Mouse (Mus musculus): ENCODE results near the gene Cdc42bpg.

Gene Cdc42bpg

DNA sequence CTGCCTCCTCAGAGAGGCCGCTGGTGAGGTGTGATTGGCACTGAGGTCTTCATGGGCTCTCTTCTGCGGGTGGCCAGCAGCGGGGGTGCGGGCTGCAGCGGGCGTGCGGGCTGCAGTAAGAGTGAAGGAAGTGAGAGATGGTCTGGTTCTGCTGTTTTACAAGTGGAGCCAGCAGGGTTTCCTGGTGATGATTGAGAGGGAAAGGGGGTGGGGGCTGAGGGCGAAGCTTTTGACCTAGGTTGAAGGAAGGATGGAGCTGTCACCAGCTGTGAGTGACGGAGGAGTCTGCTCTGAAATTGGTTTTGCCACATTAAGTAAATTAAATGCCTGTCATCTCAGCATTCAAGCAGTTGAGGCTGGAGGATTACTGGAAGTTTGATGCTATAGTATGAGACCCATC, 42.5 kb downstream of the Cdc42bpg start:
- no peak for DNase-seq (ENCODE audit: low spot score in 2 of 2)

DNA sequence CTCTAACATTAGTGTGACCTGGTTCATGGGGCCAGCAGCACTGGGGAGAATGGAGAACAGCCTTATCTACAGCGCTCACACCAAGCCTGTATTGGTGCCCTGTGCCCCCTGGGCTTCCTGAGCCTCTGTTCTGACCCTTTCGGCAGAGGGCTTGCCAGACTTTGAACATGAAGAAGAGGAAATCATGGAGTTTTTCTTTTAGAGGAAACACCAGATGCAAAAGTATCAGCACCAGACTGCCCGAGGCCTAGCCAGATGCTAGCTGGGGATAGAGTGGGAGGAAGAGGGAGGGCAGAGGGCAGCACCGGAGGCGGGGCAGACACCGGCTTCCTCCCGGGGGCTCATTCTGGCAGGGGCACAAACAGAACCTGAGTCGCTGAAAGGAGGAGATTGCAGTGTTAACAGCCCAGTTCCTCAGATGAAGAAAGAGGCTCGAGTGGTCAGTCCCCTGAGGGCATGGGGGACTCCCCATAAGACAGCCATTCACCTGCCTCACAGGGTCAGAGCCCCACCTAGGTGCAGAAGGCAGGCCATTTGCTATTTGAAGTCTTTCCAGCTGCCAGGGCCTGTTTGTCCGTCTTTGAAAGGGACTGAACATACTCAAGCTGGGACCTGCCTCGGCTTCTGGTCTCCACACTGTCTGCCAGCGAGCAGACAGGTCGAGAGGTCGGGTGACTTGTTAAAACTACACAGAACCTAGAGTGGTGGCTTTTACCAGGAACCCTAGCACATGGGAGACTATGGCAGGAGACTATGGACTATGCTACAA, 43.1 kb downstream of the Cdc42bpg start:
- DNase-seq (ENCODE audit: low spot score in 2 of 2) = no peak

DNA sequence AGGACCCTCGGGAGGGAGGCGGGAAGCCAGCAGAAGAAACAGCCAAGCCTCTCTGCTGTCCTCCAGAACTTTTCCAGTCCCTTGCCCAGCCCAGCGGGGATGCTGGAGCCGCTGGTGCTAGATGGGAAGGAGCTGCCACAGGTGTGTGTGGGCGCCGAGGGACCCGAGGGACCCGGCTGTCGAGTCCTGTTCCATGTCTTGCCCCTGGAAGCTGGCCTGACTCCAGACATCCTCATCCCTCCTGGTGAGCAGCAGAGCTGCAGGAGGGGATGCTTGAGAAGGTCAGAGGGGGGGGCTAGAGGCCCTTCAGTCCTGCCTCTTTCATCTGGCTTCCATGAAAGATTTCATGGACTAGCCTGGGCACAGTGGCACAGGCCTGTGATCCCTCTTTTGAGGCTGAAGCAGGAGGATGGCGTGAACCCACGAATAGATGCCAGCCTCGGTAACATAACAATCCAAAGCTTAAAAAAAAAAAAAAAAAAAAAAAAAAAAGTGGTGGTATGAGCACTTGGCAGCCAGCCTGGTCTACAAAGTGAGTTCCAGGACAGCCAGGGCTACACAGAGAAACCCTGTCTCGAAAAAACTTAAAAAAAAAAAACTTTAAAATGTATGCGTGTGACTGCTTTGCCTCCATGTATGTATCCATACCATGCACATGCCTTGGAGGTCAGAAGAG, 45.3 kb downstream of the Cdc42bpg start:
- DNase-seq (ENCODE audit: low spot score in 2 of 2) = no peak

DNA sequence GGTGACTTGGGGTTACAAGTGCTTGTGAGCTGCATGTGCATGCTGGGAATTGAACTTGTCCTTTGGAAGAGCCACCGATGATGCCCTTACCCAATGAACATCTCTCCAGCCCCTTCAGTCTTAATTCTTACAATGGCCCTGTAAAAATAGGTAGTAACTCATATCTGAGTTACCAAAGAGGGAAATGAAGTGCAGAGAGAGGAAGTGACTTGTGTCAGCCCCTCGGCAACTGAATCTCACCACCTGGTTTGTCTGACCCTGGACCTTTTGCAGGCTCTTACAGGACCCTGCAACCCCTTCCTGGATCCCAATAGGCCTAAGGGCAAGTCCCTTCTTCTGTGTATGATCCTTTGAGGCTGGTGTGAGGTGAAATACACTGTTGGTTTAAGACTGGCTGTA, 45.9 kb downstream of the Cdc42bpg start:
- DNase-seq (ENCODE audit: low spot score in 2 of 2) = no peak

DNA sequence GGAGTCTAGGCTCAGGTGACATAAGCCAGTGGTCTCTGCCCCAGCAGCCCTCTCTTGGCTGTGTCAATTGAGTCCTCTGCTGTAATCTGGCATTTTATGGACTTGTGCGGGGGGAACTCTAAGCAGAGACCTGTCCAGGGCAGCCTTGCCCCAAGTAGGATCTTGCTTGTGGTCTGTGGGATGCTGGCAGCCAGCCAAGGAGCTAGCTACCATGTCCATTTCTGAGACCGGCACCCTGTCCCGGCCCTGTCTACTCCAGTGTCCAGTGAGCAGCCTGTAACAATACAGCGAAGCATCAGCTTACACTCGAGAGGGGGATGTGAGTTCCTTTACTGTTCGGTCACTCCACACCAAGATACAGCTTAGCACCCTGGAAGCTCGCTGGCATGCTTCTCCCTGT, 47.8 kb downstream of the Cdc42bpg start:
- no peak for DNase-seq (ENCODE audit: low spot score in 2 of 2)

- no peak for DNase-seq (ENCODE audit: low spot score in 2 of 2)
Observed at GRCm38 (mm10) chr19:6361291-6361690, 55.0 kb downstream of the Cdc42bpg start.

- no peak for DNase-seq (ENCODE audit: low spot score in 2 of 2)
Observed at GRCm38 (mm10) chr19:6363091-6363410, 56.8 kb downstream of the Cdc42bpg start.

DNA sequence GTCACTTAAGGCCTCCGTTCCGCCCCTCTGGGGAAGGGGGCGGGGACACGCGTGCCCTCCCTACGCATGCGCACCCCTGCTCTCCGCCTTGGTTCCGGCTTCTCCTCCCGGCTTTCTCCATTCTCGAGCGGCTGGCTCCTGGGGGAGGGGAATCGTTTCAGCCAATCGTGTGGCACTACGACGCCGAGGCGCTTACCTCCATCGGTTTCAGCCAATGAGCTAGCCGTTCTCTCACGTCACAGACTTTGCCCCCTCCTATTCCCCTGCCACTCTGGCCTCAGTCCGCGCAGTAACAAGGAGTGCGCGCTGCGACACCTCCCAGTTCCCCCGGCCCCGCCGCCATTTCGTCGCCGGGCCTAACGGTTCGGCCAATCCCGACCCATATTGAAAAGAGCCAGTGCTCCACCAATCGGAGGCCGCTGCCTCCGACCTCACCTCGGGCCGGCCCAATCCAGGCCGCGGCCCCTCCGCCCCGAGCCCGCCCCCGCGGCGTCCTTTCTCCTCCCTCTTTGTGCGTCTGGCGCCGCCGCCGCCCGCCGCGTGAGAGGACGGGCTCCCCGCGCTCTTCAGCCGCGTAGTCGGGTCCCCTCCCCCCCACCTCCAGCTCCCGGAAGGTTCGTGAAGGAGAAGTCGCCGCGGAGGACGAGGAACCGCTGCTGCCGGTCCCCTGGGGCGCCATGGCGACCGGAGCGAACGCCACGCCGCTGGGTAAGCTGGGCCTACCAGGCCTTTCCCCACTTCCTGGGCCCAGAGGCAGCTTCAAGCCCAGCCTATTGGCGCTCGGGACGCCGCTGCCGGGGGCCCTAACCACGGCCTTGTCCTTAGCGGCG, 57.4 kb downstream of the Cdc42bpg start, which contains the start of gene Sf1:
Gene Sf1, plus strand, starts transcription at position 280 of the 830 bp plus-strand sequence.
- DNase-seq (ENCODE audit: low spot score in 2 of 2) = peak; percentile 100

GRCm38 (mm10) chr19:6364317-6364725, 58.1 kb downstream of the Cdc42bpg start:
- peak; percentile 74 to 91 for DNase-seq (ENCODE audit: low spot score in 2 of 2)

DNA sequence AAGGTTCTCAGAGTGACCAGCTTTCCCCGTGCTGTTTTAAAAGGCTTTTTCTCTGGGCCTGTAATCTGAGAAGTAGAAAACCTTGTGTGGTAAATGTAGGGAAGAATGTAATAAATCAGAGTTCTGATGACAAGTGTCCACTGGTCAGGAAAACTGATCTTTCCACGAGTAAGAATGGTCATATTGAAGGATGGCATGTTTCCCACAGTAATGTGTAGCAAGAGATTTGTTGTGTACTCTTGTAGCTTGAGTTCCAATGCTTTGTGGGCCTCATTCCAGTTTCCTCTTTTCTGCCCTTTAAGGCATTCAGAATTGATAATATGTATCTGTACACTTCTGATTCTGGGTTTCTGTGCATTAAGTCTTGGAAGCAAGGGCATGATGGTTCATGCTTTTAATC, 58.6 kb downstream of the Cdc42bpg start:
- DNase-seq (ENCODE audit: low spot score in 2 of 2) = no peak

- no peak for DNase-seq (ENCODE audit: low spot score in 2 of 2)
Observed at GRCm38 (mm10) chr19:6370175-6370574, 63.9 kb downstream of the Cdc42bpg start.

- no peak for DNase-seq (ENCODE audit: low spot score in 2 of 2)
Observed at GRCm38 (mm10) chr19:6372433-6372832, 66.2 kb downstream of the Cdc42bpg start.

DNA sequence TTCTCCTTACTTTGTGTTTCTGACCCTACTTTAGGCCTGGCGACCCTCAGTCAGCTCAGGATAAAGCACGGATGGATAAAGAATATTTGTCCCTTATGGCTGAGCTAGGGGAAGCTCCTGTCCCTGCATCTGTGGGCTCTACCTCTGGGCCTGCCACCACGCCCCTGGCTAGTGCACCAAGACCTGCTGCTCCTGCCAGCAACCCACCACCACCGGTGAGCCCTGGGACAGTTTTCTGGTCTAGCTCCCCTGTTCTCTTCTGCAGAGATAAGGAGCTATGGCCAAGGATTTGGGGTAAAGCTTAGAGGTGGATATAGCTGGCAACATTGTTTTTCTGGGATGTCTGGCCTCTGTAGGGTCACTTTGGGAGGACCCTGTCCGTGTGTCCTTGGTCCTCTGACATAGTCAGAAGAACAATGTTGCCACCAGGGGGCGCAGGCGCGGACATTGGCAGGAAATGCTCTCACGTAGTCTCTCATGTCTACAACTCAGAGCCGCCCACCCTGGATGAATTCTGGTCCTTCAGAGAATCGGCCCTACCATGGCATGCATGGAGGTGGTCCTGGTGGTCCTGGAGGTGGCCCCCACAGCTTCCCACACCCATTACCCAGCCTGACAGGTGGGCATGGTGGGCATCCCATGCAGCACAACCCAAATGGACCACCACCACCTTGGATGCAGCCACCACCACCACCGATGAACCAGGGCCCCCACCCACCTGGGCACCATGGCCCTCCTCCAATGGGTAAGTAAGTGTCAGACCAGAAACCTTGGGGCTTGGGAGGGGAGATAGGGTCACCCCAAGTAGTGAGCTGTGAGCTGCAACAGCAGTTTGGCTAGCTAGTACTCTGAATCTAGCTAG, 67.5 kb downstream of the Cdc42bpg start:
- DNase-seq (ENCODE audit: low spot score in 2 of 2) = peak in 1 of 2 experiments; percentile 73

- DNase-seq (ENCODE audit: low spot score in 2 of 2) = no peak
Observed at GRCm38 (mm10) chr19:6374571-6374970, 68.3 kb downstream of the Cdc42bpg start.
